Mouse (Mus musculus) megakaryocyte, embryonic 14.5 days (primary cell): ENCODE data around the gene Kcnd2. TPM values are rescaled to one million over a fixed set of nuclear protein-coding genes. Genes with fewer than 3 reads are reported as not detected.
"Not testable (repeated sequence)": the region's sequence is repeated elsewhere in the genome, so short reads cannot be mapped to it uniquely, and the experiment has no call there.

Experiments
- H3K27me3 ChIP-seq: replicated peaks from 2 replicates; pipeline ENCODE3; 2012; ENCODE audit warnings: inconsistent platforms
- H3K36me3 ChIP-seq: replicated peaks from 2 replicates; pipeline ENCODE3; 2012; ENCODE audit warnings: low read length, inconsistent platforms, mixed read lengths
- H3K4me1 ChIP-seq: 2 replicates; pipeline ENCODE4 v1.6.1; 2012; ENCODE audit warnings: inconsistent platforms
- H3K4me3 ChIP-seq: replicated peaks from 2 replicates; pipeline ENCODE3; 2012; ENCODE audit warnings: moderate library complexity, mild to moderate bottlenecking, inconsistent platforms
- H3K9me3 ChIP-seq: 2 replicates; pipeline ENCODE4 v1.6.1; 2012; ENCODE audit warnings: inconsistent platforms
- FLI1 ChIP-seq: IDR thresholded peaks from 2 replicates; pipeline ENCODE4 v1.6.1; 2012; ENCODE audit warnings: low read length, inconsistent platforms, mixed read lengths
- GATA1 ChIP-seq: IDR thresholded peaks from 3 replicates; pipeline ENCODE4 v1.6.1; 2012; ENCODE audit warnings: mixed read lengths, low read length, inconsistent platforms, borderline replicate concordance
- polyA plus RNA-seq: library from polyadenylated mRNA; stranded (reverse); fragments of >175 nt; gene quantifications from 2 replicates; pipeline ENCODE4 v1.2.3, GENCODE M21; 2012; ENCODE audit warnings: low replicate concordance; ENCODE audit not compliant: insufficient read depth

Gene Kcnd2
- polyA plus RNA-seq, 1 experiment, result not detected

GRCm38 (mm10) chr6:21267897-21268296 lies 52.6 kb downstream of the Kcnd2 start:
- TF ChIP-seq FLI1, result no peak
- TF ChIP-seq GATA1, result no peak
- no peaks in the 10 kb centered on the region for H3K36me3 ChIP-seq

DNA sequence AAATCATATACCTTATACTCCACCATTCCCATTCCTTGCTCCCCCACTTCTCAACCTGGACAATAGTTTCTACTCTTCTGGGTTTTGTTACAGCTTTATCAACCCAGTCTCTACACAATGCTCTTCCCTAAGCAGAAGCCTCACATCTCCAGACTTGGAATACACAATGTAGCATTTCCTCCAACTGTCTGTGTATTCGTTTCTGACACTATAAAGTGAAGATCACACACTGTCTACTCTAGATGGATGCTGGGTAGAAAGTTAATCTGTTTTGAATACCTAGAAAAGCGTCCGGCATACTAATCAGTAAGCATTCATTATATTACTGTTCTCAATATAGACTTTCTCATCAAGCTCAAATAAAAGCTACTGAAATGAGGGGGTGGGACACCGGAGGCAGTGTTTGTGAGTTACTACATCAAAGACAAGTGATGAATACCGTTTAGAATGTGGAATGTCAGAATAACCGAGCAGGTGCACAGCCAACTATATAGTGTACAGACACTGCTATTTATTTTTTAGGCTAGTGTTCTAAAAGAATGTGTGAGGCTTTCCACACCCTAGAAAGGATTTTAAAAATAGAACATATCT lies 62.1 kb downstream of the Kcnd2 start:
- no peaks in the 10 kb centered on the region for H3K27me3 ChIP-seq
- TF ChIP-seq GATA1, result no peak
- TF ChIP-seq FLI1, result no peak
- no peaks in the 10 kb centered on the region for H3K9me3 ChIP-seq
- H3K4me1 ChIP-seq, result no peaks in the 10 kb centered on the region
- H3K36me3 ChIP-seq, result no peaks in the 10 kb centered on the region
- no peak overlapping the region for H3K4me3 ChIP-seq

More at GRCm38 (mm10) chr6:21267897-21268296, 52.6 kb downstream of the Kcnd2 start:
- Histone ChIP-seq H3K9me3 (no peaks in the 10 kb centered on the region), H3K27me3 (no peaks in the 10 kb centered on the region), H3K4me1 (no peaks in the 10 kb centered on the region), H3K4me3 (no peak overlapping the region)

- no peaks in the 10 kb centered on the region for H3K9me3 ChIP-seq
- no peaks in the 10 kb centered on the region for H3K36me3 ChIP-seq
- no peak for TF ChIP-seq FLI1
- TF ChIP-seq GATA1, result no peak
- H3K27me3 ChIP-seq, result no peaks in the 10 kb centered on the region
- H3K4me1 ChIP-seq, result no peaks in the 10 kb centered on the region
- H3K4me3 ChIP-seq, result no peak overlapping the region
Measured at GRCm38 (mm10) chr6:21304943-21305342, 89.6 kb downstream of the Kcnd2 start.

DNA sequence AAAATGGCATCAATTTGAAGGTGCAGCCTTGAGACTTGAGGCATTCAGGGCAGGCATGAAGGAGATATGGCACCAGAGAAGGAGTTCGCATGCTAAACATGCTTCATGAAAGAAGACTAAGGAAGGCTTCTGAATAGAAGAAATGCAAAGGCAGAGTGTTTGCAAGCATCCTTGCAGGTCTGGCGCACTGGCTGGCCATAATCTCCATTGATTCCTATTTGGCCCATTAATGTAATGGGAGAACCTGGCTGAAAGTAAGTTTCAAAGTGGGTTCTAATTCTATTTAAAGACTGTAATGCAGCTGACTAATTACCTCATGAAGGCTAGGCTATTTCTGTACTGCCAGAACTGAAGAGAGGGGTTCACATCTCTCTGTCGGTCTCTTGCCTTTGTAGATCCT lies 94.9 kb downstream of the Kcnd2 start:
- no peak for TF ChIP-seq GATA1
- TF ChIP-seq FLI1, result no peak
- Histone ChIP-seq H3K36me3 (no peaks in the 10 kb centered on the region), H3K4me1 (no peaks in the 10 kb centered on the region), H3K4me3 (no peak overlapping the region), H3K9me3 (no peaks in the 10 kb centered on the region), H3K27me3 (no peaks in the 10 kb centered on the region)

DNA sequence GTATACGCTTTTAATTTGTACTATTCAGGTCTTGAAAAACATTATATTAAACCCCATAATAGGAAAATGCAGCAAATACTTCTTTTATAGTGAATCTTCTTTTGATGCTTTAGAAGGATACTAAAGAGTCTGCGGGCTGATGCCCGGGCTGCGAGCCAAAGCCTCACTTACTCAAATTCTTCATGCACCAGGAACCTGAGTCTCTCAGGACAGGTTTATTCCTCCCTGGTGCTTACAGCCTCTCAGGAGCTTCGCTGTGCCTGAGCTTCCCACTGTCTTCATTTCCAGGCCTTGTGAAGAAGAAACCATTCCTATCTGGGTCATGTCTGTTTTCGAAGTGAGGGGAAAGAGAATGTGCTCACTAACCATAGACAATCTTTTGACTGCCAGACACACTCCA lies 106.1 kb downstream of the Kcnd2 start:
- no peaks in the 10 kb centered on the region for H3K36me3 ChIP-seq
- H3K9me3 ChIP-seq, result no peaks in the 10 kb centered on the region
- H3K4me3 ChIP-seq, result no peak overlapping the region
- H3K4me1 ChIP-seq, result no peaks in the 10 kb centered on the region
- TF ChIP-seq FLI1 (no peak), GATA1 (no peak)
- H3K27me3 ChIP-seq, result no peaks in the 10 kb centered on the region

GRCm38 (mm10) chr6:21322211-21322610 lies 106.9 kb downstream of the Kcnd2 start:
- TF ChIP-seq FLI1 (no peak), GATA1 (no peak)
- no peaks in the 10 kb centered on the region for H3K9me3 ChIP-seq
- H3K27me3 ChIP-seq, result no peaks in the 10 kb centered on the region
- H3K4me3 ChIP-seq, result no peak overlapping the region
- H3K4me1 ChIP-seq, result no peaks in the 10 kb centered on the region
- H3K36me3 ChIP-seq, result no peaks in the 10 kb centered on the region

GRCm38 (mm10) chr6:21325251-21325650 lies 109.9 kb downstream of the Kcnd2 start:
- Histone ChIP-seq H3K27me3 (no peaks in the 10 kb centered on the region), H3K4me3 (no peak overlapping the region), H3K36me3 (no peaks in the 10 kb centered on the region), H3K4me1 (no peaks in the 10 kb centered on the region), H3K9me3 (no peaks in the 10 kb centered on the region)
- TF ChIP-seq FLI1 (no peak), GATA1 (no peak)

GRCm38 (mm10) chr6:21327081-21327737 lies 111.9 kb downstream of the Kcnd2 start:
- Histone ChIP-seq H3K27me3 (no peaks in the 10 kb centered on the region), H3K36me3 (no peaks in the 10 kb centered on the region), H3K4me3 (no peak overlapping the region), H3K4me1 (no peaks in the 10 kb centered on the region), H3K9me3 (no peaks in the 10 kb centered on the region)
- no peak for TF ChIP-seq FLI1

DNA sequence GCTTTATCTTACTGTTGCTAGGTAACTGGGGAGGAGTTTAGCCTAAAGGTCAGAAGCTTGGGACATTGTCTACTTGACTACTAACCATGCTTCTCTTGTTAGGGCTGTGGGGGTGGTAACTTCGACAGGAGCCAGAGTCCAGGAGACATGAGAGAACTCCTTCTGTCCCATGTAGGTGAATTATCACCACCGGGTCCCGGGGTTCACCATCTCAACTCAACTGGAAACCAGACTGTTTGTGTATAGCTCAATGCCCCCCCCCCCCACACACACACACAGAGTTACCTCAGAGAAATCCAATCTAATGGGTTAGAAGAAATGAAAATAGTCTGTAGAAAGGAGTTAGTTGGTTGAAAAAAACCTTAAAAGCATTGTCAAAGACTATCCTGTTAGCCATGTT lies 170.0 kb downstream of the Kcnd2 start:
- not testable (repeated sequence) for H3K9me3 ChIP-seq, H3K27me3 ChIP-seq, H3K36me3 ChIP-seq, H3K4me1 ChIP-seq, H3K4me3 ChIP-seq

DNA sequence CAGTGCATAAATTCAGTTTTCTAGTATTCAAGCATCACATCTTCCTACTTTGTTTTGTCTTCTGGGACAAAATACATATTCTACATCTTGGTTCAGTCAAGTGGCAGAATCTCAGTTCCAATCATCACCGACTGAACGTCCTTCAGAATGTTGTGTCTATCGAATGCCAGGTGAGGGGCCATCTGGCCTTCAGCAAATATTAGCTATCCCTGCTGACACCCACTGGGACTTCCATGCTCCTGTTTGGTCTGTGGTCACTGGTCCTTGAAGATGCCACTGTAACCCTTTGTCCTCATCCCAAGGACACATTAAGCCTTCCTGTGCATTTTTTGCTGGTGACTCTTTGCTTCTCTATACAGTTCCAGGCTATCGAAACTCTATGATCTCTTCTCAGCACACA lies 176.5 kb downstream of the Kcnd2 start:
- Histone ChIP-seq H3K4me1 (no peaks in the 10 kb centered on the region), H3K27me3 (no peaks in the 10 kb centered on the region), H3K4me3 (no peak overlapping the region), H3K36me3 (no peaks in the 10 kb centered on the region), H3K9me3 (no peaks in the 10 kb centered on the region)
- no peak for TF ChIP-seq FLI1
- no peak for TF ChIP-seq GATA1

DNA sequence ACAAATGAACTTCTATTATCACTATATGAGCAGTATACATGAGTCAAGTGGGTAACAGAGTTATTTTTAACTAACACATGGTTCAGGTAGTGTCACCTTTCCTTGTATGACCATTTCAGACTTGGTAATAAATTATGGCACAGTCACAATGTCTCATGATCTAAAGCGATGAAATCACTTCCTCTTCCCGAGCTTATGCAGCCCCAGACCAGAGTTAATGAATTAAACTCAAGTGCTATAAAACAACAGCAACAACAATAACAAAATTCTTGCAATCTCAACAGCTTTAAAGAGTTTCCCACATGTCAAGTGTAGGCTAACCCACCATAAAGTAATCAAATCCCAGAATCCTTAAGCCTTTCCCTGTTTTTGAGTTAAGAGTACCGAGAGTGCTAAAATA lies 198.4 kb downstream of the Kcnd2 start:
- Histone ChIP-seq H3K9me3 (no peaks in the 10 kb centered on the region), H3K27me3 (no peaks in the 10 kb centered on the region), H3K36me3 (no peaks in the 10 kb centered on the region), H3K4me1 (no peaks in the 10 kb centered on the region), H3K4me3 (no peak overlapping the region)
- TF ChIP-seq FLI1 (no peak), GATA1 (no peak)
